Mouse (Mus musculus) ovary, postnatal 36 days (tissue): ENCODE data around the gene Prkcq.
"Not testable (repeated sequence)": the region's sequence is repeated elsewhere in the genome, so short reads cannot be mapped to it uniquely, and the experiment has no call there.

ENCODE experiments used
- DNase-seq: peaks from one replicate; pipeline ENCODE4 v3.0.0; 2022; ENCODE audit warnings: low spot score, mixed read lengths

Prkcq gene

DNA sequence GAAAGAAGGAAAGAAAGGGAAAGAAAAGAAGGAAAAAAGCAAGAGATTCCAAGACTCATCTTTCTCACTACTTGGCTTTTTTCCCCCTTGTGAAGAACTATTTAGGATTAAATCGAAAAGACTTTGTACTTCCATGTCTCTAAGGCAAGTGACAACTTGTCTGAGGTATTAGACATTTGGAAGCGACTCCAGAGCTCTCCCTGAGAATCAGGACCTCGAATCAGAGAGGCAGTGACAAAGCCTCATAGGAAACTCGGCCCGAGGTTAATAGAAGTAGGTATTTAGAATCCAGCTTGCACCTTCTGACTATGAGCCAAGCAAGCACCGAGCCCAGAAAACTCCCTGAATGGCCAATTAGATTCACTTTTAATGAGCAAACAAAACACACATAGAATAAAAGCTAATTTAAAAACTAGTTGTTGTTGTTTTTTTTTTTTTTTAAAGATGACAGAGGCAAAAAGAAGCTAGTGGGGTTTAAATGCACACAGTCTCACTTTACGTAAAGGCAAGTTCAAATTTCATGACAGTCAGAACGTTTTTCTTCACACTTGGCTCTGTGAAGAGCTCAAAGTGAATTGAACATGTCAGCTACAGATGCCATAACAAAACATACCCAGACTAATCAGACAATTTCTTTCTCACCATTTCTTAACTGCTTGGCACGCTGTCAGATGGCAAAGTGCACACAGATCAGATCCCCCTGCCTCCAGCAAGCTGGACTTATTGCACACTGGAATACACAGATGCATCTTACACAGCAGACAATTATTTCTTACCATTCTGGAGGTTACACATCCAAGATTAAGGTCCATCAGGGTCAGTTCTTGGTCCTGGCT lies 119.9 kb downstream of the Prkcq start:
- no peak for DNase-seq

GRCm38 (mm10) chr2:11293144-11293543 lies 121.2 kb downstream of the Prkcq start:
- DNase-seq: no peak

DNA sequence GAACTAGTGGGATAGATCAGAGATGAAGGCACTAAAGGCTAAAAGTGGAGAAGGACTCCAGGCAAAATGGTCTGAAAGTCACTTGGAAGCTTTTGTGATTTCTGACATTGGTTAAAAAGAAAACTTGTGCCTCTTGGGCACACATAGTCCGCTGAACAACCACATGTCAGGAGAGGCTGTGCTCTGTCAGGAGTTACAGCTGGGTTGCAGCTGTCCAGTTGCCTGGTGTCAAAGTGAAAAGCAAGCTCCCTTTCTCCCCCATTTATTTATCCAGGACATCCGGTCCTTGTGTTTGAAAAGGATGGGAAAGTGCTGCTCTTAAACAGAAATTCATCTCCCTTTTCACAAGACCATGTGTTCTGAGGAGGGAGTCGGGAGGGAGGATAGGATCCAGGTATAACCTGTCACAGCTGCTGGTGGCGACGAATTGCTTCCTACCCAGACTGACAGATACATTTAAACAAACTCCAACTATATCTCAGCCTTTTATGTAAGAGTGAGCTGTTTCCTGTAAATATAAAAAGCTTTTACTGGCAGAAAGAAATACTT lies 122.8 kb downstream of the Prkcq start:
- DNase-seq: no peak

- DNase-seq: no peak
Measured at GRCm38 (mm10) chr2:11298811-11299210, 126.9 kb downstream of the Prkcq start.

DNA sequence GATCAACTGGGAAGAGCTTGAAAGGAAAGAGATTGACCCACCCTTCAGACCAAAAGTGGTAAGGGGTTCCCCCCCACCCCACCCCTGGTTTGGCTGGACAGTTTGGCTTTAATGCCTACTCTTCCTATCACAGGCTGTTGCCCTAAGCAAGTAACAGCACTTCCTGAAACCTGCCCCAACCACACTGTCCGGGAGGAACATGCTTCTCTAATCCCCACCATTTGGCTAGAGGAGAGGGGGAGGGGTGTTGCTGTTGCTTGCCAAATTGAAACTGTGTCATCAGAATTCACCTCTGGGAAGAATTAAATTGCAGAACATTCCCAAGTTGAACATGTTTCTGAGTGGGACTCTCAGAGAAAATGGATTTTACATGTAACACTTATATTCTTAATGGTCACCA lies 127.5 kb downstream of the Prkcq start:
- no peak for DNase-seq

DNA sequence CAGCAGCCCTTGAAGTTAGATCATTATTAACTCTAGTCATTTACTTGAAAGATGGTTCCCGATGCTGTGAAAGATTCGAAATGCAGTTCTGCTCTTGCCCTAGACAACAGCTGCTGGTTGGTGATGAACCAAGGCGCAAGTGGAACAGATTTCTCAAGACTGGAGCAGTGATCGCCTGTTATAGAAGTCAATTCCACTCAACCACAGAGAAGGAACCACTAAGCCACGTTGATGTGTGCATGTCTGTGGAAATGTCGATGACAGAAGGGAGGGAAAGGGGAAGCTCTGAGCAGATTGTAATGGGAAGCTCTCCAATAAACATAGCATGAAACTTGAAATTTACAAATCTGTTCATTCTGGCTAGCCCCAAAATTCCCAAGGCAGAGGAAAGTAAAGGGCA lies 128.5 kb downstream of the Prkcq start:
- no peak for DNase-seq

GRCm38 (mm10) chr2:11320241-11320640 lies 148.3 kb downstream of the Prkcq start:
- DNase-seq: peak; percentile 11

DNA sequence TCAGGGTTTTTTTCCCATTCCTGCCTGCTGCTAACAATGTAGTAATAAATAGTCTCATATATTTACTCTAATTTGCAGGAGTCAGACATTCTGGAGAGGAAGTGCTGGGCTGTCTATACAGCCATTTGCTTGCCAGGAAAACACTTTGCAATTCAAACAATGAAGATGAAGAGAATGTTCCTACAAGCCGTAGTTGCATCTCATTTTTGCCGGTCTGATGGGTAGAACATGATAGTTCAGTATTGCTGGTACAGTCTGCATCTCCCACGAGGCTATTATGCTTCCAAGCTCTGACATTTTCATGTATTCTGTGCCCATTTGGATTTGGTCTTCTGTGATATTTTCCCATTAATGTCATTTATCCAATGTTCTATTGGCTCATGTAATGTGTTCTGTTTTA lies 150.5 kb downstream of the Prkcq start:
- DNase-seq: no peak

DNA sequence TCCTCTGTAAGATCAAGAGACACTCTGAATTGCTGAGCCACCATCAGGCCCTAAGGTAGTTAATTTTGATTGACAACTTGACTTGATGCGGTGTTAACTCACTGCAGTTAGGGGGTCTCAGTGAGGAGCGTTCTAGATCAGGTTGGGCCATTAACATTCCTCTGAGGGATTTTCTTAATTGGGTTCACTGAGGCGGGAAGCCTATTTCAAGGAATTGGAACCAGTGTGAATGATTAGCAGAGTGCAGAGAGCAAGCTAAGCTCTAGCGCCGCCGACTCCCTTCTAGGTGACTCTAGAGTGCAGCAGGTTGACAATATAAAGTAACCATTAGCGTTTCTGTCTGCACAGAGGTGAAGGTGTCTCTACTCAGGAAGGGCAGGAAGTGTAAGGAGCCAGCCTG lies 155.4 kb downstream of the Prkcq start:
- DNase-seq: no peak

DNA sequence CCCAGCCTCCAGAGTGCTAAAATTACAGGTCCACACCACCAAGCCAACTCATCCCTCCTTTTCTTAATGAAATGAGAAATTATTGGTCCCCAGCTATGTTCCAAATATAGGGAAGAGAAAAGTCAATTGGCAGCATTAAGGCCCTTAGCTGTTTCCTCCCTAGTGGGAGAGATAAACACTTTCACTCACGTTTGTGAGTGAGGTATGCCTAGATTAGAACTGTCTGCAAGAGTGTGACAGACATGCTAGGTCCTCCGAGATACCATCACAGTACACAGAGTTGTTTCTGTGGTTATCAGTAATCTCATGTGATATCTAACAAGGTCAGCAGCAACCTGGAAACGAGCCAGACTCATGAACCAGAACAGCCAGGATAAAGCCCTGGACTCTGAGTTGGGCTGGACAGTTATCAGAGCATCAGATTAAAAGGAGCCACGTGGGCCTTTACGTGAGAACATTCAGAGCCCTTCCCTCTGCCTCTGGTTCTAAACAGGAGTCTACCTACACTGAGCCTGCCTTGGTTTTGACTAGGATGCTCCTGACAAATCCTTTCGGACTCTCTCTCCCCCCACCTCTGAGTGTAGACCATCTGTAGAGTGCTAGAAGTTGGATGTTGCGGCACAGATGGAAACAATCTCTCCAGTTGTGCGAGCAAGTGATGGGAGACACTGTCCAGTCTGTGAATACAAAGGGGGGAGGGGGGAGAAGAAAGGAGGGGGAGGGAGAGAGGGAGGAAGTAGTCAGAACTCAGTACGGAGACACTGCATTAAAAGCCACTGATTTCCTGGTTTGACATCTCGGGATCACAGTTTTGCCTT lies 157.7 kb downstream of the Prkcq start:
- DNase-seq: no peak

- peak; percentile 22 for DNase-seq
Measured at GRCm38 (mm10) chr2:11331528-11332446, 159.9 kb downstream of the Prkcq start.

GRCm38 (mm10) chr2:11332469-11332868 lies 160.6 kb downstream of the Prkcq start:
- no peak for DNase-seq

DNA sequence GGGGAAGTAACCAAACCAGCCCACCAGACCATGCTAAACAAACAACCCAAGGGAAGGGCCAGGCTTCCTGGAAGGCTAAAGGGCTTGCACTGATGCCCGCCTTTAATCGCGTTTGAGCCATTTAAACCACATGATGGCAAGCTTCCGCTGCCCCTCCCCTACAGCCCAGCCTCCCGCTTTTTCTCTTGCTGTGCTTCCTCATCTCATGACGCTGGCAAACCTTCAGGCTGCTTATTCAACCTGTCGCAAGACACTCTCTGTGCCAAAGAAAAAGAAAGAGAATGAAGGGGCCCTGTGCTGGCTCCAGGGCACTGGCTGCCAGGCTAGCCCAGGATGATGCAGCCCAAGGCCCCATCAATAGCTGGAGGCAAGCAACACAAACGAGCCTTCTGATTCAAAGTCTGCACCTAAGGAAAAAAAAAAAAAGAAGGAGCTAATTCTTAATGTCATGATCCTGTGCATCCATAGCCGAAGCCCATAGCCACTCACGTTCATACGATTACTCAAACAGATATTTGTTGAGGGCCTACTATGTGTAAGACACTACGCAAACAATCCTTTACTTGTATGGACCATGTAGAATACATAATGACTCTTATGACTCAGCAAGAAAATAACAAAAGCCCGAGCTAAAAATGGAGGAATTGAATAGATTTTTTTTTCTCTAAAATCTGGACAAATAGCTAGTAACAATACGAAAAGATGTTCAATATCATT lies 161.6 kb downstream of the Prkcq start:
- peak; percentile 10 for DNase-seq

- peak; percentile 16 for DNase-seq
Measured at GRCm38 (mm10) chr2:11336320-11336719, 164.4 kb downstream of the Prkcq start.

- DNase-seq: no peak
Measured at GRCm38 (mm10) chr2:11338931-11339839, 167.3 kb downstream of the Prkcq start.

- no peak for DNase-seq
Measured at GRCm38 (mm10) chr2:11344691-11345090, 172.8 kb downstream of the Prkcq start.

GRCm38 (mm10) chr2:11346419-11346818 lies 174.5 kb downstream of the Prkcq start:
- DNase-seq: not testable (repeated sequence)

GRCm38 (mm10) chr2:11347791-11348190 lies 175.9 kb downstream of the Prkcq start:
- no peak for DNase-seq
